Mouse (Mus musculus) lung, postnatal 25 days (tissue): ENCODE results near the gene Il27ra.
"Not testable (repeated sequence)": the region's sequence is repeated elsewhere in the genome, so short reads cannot be mapped to it uniquely, and the experiment has no call there.

Experiments
- DNase-seq: peaks from one replicate; pipeline ENCODE4 v3.0.0; 2022; ENCODE audit warnings: low spot score

Il27ra gene

GRCm38 (mm10) chr8:84019738-84020137, 22.7 kb downstream of the Il27ra start:
- no peak for DNase-seq

- no peak for DNase-seq
Measured at GRCm38 (mm10) chr8:84015833-84016232, 26.6 kb downstream of the Il27ra start.

GRCm38 (mm10) chr8:84012499-84013165, 29.8 kb downstream of the Il27ra start:
- no peak for DNase-seq

- peak; percentile 79 for DNase-seq
Measured at GRCm38 (mm10) chr8:84011705-84012498, 30.5 kb downstream of the Il27ra start, which contains the start of gene 2210011C24Rik. 2210011C24Rik (minus strand) TSS chr8:84012171.

- DNase-seq: peak; percentile 70
Measured at GRCm38 (mm10) chr8:84010625-84011611, 31.5 kb downstream of the Il27ra start.

GRCm38 (mm10) chr8:84009876-84010275, 32.5 kb downstream of the Il27ra start:
- DNase-seq: peak; percentile 89

GRCm38 (mm10) chr8:84008362-84008761, 34.0 kb downstream of the Il27ra start:
- DNase-seq: no peak

- DNase-seq: not testable (repeated sequence)
Measured at GRCm38 (mm10) chr8:84005502-84005901, 36.9 kb downstream of the Il27ra start.

GRCm38 (mm10) chr8:84004533-84005201, 37.7 kb downstream of the Il27ra start:
- peak; percentile 96 for DNase-seq

GRCm38 (mm10) chr8:84003612-84004246, 38.7 kb downstream of the Il27ra start:
- DNase-seq: no peak

GRCm38 (mm10) chr8:84002957-84003611, 39.3 kb downstream of the Il27ra start:
- no peak for DNase-seq

GRCm38 (mm10) chr8:84001281-84002000, 40.9 kb downstream of the Il27ra start, which contains the start of gene 1700067K01Rik:
1700067K01Rik (plus strand) TSS chr8:84001502.
- no peak for DNase-seq

- no peak for DNase-seq
Measured at GRCm38 (mm10) chr8:83999825-84000224, 42.6 kb downstream of the Il27ra start.

GRCm38 (mm10) chr8:83999057-83999705, 43.2 kb downstream of the Il27ra start:
- DNase-seq: no peak

GRCm38 (mm10) chr8:83998231-83999056, 43.9 kb downstream of the Il27ra start:
- DNase-seq: peak; percentile 48

- peak; percentile 29 for DNase-seq
Measured at GRCm38 (mm10) chr8:83997511-83998141, 44.8 kb downstream of the Il27ra start, which contains the start of gene Samd1. Samd1 (plus strand) TSS chr8:83997672.
